Mouse (Mus musculus) yolk sac, embryonic 10.5 days (tissue): ENCODE results near the gene Mfsd4b3.
A peak's percentile ranks its signal among the peaks of the same experiment; 100 is the strongest.
"Not testable (repeated sequence)": the region's sequence is repeated elsewhere in the genome, so short reads cannot be mapped to it uniquely, and the experiment has no call there.

Source experiments
- DNase-seq: peaks from one replicate; pipeline ENCODE4 v3.0.0-alpha.2; 2017; ENCODE audit warnings: low spot score

The Mfsd4b3 gene

DNA sequence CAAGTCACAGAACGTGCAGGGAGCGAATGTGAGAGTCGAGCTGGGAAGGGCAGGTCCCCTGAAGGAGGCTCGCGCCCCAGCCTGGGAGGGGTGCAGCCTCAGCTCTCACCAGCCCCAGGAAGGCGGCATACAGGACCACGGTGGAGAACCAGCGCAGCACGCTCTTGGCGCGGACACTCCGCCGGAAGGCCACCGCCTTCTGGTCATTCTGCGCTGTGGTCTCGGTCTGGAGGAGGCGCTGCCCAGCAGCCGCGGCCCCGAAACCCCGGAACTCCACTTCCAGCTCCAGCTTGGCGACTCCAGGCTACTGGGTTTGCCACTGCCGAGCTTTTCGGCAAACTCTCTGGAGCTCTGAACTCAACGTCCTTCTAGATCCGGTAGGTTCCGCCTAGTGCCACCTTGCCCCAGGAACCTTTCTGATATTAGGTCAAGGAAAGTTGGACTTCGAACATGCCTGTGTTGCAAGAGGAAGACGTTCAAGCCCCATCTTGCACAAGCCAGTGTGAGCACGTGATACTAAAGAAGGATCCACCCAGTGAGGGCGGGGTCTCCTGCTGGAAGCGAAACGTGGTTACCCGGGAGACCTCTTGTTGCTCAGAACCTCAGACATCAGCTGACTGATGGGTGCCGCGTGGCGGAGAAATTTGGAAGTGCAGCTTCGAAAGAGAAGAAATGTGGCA lies at the start of gene Mfsd4b3:
Gene Mfsd4b3 (minus strand): TSS at position 393 of the 680 bp plus-strand sequence.
- peak; percentile 97 for DNase-seq

DNA sequence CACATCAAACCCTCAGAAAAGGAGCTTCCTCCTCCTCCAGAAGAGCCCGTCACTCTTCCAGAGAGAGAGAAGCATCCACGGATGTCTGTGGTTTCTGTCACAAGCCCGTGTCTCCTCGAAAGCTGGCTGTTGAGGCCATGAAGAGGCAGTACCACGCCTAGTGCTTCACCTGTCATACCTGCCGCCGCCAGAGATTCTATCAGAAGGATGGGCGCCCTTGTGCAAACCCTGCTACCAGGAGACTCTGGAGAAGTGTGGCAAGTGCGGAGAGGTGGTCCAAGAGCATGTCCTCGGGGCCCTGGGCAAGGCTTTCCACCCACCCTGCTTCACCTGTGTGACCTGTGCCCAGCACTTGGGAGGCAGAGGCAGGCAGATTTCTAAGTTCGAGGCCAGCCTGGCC lies 49.6 kb upstream of the Mfsd4b3 start:
- DNase-seq = no peak

DNA sequence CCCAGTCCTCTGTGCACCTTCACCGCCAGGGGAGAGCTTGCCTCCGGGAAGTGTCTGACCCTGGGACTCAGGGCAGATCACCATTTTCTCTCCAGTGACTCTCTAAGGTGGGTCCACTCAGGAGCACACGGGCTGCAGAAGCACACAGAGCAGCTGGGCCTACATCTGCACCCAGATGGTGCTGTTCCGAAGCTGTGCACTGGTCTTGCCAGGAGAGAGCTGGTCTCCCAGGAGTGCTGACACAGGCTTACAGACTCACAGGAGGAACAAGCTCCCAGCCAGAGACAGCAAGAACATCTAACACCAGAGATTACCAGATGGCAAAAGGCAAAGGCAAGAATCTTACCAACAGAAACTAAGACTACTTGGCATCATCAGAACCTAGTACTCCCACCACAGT lies 48.9 kb upstream of the Mfsd4b3 start:
- DNase-seq = not testable (repeated sequence)

DNA sequence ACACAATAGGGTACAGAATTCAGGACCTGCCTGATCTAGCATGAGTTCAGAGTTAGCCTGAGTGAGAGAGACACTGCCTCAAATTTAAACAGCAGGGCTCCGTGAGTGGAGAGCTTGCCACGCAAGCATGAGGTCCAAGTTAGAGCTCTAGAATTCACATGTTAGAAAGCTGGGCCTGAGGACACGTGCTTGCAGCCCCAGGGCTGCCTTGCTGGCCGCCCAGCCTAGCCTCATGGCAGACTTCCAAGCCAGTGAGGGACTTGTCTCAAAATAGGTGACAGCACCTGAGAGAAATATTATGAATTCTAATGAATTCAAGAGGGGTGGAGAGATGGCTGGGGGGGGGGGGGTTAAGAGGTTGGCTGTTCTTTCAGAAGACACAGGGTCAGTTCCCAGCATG lies 48.0 kb upstream of the Mfsd4b3 start:
- DNase-seq = no peak

DNA sequence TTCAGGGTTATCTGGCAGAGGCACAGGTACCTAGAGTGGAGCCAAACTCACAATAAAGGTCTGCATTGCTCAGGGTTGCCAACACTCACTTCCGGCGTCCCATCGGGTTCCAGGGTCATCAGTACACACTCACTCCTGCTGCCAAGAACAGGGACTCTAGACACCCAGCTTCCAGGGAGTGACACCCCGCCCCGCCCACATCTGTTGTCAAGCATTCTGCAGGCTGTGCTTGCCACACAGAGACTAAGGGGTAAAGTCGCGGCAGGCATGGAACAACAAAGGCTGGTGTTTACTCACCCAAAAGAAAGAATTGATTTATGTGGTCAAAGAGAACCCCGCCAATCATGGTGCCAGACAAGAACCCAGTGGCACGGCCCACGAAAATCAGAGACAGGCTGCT lies 47.0 kb upstream of the Mfsd4b3 start:
- no peak for DNase-seq

DNA sequence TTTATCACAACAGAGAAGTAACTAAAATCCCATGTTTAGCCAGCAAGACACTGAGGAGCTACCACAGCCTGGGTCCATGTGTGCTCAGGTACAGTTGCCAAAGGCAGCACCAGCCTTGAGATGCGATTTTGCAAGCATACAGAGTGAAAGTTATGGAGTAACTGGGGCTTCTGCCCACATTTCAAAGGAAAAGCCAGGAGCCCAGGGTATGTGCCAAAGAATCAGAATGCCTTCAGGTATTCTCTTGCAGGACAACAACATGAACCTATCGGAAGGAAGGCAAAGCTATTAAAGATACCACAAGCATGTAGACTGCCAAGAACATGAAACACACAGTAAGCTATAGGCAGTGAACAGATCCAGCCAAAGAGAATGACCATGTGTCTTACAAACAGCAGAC lies 40.8 kb upstream of the Mfsd4b3 start:
- no peak for DNase-seq

DNA sequence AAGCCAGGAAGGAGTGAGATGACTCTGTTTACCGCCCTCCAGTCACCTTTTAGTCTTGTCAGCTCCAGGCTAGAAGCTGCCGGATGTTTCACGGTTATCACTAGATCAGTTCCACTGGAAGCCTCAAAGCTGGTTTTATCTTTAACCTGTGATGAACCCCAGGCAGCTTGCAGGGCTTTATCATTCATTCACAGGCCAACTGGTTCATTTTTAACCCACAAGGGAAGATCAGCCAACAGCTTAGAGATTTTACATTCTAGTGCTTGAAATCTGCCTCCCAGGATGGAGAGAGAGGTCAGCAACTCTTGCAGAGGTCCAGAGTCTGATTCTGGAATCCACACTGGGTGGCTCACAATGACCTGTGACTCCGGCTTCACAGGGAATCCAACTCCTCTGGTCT lies 31.2 kb upstream of the Mfsd4b3 start:
- DNase-seq = peak; percentile 86

DNA sequence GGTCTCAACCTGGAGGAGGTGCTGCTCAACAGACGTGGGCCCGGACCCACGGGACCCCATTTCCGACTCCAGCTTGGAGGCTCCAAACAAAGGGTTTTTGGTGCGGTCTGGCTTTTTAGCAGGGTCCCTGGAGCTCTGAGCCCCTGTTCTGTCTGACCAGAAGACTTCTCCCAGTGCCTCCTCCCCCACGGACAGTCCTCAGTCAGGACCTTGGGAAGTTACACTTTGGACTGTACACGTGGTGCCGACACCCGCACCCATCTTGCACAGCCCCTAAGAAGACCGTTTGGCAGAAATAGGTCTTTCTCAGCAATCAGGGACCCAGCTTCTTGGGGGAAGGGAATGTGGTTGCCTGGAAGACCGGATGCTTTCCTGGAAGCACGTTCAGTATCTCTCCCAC lies 26.5 kb upstream of the Mfsd4b3 start, which contains the start of gene Mfsd4b5:
Gene Mfsd4b5 (minus strand): TSS at position 181 of the 400 bp plus-strand sequence.
- peak; percentile 85 for DNase-seq

DNA sequence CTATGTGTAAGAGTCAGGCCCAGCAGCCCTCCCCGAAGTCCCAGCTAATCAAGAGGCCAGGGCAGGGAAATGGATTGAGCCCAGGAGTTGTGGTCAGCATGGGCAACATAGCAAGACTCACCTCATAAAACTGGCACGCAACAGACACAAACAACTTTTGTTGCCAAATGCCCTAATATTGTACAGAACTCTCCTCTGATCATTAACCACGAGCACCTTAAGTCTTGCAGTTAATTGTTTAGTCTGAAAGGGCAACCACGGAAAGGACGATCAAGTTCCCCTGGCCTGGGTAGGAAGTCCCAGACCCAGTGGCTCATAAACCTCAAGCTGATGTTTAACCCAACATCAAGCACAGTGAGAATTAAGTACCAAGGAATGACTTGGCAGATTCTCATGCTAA lies 22.7 kb upstream of the Mfsd4b3 start:
- no peak for DNase-seq

DNA sequence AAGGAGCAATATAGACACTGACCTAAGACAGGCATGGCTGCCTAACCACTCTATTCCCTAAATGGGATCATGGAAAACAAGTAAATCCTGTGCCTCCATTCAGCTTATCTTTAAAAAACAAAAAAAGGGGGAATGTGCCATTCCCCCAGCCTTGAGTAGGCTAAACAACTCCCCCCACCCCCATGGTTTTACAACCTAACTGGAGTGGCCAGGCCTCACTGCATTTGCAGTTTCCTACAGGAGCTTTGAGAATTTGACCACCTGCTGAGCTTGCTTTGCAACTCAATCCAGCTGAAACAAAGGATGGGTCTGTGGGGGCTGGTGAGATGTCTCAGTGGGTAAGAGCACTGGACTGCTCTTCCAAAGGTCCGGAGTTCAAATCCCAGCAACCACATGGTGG lies 18.3 kb upstream of the Mfsd4b3 start:
- DNase-seq = no peak

DNA sequence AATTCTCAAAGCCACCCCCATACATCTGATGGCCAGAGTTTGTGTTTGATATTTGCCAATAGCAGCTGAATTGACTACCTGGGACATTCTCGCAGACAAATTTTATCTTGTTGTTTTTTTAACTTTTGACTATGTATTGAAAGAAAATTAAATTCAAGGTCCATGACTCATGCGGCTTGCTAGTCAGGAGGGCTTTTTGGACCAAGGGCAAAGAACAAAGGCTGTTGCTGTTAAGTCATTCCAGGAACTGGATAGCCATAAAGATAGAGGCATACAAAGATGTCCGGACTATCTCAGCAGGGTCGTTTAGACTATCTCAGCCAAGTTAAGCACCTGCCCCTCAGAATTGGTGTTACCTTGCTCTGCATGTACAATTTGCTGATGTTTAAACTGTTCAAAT lies 17.4 kb upstream of the Mfsd4b3 start:
- no peak for DNase-seq

DNA sequence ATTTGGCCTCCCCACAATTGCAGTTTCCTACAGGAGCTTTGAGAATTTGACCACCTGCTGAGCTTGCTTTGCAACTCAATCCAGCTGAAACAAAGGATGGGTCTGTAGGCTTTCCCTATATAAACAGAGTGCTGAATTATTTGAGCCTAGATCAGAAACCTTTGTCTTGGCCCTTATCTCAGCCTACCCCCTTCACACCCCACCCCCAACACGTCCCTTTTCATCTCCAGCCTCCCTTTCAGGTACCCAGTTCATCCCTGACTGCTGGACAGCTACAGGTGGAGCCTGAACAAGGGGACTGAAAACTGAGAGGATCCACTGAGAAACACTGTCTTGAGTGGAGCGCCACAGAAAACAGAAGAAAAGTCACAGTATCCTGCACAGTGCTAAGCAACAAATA lies 15.8 kb upstream of the Mfsd4b3 start:
- DNase-seq = no peak

DNA sequence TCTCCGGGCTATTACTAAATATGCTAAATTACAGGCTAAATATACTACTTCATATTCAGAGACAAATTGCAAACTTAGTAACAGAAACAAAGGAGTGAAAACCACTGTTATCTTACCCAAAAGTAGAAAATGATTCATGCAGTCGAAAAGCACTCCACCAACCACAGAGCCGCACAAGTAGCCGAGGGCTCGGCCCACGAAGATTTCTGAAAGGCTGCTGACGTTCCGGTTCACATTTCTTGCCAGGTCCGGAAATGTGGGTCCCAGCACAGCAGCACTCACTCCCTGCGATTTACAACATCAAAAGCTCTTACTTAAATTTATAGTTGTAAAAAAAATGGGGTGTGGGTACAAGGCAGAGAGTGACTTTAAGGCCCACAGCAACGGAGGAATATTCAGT lies 15.0 kb upstream of the Mfsd4b3 start:
- DNase-seq = no peak

DNA sequence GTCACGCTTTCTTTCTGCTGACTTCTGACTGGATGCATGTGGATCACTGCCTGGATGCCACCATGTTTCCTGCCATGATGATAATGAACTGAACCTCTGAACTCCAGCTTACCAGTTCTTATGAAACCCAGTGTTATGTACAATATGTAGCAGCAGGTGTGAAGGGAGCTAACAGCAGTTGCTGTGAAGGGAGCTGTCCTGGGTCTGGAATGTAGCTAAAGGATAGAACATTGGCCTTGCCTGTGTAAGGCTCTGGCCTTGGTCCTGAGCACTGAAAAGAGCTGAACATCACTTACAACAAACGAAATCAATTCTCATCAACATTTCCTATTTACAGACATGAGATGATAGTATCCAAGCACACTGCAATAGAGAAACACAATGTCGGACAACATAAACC lies 7.6 kb upstream of the Mfsd4b3 start:
- DNase-seq = no peak

DNA sequence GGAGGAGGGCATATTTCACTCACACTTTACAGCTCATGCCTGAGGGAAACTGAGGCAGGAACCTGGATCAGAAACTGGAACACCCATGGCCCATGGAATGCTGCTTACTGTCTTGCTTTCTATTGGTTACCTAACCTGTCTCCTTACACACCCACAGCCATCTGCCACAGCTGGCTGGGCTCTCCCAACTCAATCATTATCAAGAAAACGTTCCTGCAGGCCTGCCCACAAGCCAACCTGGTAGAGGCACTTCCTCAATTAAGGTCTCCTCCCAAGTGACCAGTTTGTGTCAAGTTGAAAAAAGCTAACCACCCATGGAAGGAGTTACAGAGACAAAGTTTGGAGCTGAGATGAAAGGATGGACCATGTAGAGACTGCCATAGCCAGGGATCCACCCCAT lies 2.0 kb upstream of the Mfsd4b3 start:
- no peak for DNase-seq

DNA sequence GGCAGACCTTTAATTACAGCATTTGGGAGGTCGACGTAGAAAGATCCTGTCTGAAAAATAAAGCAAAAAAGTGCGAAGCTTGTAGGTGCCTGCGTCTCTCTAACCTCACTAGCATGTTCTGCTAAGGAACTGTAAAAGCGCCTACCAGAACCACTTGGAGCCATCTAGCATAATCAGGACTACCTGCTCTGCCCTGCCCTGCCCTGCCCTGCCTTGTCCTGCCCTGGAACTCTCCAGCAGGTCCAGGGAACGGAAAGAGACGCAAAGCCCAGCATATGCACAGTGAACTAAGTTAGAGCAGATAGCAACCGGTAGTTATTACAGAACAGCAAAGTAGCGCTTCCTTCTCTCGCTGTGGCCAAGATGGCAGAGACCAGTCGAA lies 479 bp upstream of the Mfsd4b3 start:
- no peak for DNase-seq

DNA sequence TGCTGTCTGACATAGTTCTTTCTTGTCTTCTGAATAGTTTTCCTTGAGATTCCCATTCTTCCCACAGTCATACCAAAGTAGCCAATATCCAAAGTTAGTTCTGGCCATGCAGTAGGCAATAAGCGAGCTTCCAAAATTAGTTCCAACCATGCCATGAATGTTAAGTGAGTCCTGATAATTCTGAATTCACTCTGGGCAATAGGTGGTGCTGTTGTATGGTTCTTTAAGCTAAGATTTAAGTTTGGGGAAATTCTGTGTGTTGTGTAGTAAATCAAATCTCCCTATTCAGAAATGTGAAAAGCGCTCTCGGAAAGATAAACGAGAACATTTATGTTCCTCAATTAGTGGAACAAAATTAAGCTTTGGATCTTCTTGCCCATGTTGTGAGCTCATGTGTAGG lies 1.7 kb downstream of the Mfsd4b3 start:
- DNase-seq = no peak

DNA sequence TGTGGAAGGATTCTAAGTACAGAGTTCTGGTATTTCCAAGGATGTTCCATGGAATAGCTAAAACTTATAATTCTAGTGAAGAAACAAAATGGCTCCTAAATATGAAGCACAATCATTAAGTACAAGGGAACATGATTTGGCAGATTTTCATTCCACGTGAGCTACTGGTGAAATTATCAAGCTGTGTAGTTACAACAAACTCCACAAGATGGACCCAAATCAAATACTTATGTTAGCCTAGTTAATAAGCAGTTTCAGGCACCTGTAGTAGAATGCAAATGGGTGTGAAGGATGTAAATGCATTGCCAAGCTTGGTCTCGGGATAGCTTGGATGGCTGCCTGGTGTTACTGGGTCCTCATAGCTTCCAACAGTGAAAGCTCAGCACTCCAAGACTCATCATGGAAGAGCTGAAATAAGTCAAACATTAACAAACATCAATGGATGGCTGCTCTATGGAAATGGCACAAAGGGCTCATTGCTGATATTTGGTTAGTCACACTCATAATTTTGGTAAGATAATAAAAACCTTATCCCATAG lies 3.5 kb downstream of the Mfsd4b3 start:
- no peak for DNase-seq

DNA sequence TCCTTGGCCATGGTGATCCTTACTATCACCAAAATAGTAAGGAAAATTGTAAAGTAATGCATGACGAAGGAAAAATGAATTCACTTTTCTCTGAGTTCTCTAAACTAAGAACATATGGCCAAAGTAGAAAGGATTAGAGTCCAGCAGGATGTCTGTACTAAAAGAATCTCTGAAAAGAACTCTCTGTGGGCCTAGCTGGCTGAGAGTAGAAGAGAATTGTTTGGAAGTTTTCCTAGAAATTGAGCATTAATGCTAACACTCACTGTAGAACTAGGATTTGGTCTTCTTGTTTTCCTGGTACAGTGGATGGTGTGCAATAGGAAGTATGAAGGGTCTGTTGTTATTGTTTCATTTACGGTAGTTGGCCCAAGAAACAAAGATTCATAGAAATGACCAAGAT lies 4.8 kb downstream of the Mfsd4b3 start:
- DNase-seq = no peak

DNA sequence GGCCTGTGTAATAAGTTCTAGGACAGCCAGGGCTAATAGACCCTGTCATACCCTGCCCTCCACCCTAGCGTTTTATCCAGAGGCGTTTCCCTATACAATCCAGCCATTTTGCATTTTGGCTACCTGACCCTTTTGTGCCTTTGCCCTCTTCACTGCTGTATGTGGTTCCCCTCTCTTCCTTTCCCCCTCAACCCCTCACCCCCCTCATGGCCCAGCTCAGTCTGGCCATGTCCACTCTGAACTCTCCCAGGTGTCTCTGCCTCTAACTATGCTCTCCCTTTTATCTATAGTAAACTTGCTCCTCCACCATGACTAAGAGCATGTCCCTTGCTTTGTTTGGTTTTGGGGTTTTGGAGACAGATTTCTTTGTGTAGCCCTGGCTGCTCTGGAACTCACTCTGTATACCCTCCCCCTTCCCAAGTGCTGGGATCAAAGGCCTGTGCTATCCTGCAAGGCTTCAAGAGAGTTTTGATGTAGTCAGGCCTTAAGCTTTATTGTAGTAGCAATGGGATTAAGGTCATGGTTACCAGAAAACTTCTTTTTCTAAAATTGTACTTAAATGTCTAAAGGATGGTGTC lies 10.5 kb downstream of the Mfsd4b3 start:
- DNase-seq = no peak

DNA sequence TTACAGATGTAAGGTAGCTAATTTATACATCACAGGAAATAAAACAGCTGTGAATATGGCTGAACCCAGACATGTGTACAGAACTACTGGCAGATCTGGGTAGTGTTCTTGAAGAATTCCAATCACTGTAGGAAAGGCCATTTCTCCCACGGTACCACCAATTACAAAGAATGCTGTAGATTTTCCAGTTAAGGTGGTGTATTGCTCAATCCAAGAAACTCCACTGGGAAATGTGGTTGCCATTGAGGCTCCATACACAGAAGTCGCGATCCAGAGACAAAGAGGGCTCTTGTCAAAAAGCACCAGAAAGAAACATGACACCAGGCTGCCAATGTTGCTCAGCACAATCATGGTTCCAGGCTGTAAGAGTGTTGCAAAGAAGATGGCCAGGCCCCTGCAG lies 12.8 kb downstream of the Mfsd4b3 start:
- DNase-seq = not testable (repeated sequence)

DNA sequence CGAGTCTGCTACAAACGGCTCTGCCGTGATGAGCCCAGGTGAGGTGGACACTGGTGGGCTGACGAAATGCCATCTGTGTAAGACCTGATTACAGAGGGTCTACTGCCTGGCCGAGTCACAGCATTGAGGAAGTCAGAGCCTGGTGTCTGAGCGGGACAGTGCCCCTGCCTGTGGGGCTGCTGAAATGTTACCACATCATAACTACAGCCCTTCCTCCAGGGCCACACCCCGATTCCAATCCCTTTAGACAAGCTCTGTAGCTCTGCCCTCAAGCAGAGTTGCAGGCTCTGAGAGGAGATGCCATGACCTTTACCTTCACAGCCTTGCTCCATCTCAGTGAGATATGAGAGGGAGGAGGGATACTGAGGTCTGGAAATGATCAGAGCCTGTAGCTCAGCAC lies 23.4 kb downstream of the Mfsd4b3 start:
- no peak for DNase-seq

DNA sequence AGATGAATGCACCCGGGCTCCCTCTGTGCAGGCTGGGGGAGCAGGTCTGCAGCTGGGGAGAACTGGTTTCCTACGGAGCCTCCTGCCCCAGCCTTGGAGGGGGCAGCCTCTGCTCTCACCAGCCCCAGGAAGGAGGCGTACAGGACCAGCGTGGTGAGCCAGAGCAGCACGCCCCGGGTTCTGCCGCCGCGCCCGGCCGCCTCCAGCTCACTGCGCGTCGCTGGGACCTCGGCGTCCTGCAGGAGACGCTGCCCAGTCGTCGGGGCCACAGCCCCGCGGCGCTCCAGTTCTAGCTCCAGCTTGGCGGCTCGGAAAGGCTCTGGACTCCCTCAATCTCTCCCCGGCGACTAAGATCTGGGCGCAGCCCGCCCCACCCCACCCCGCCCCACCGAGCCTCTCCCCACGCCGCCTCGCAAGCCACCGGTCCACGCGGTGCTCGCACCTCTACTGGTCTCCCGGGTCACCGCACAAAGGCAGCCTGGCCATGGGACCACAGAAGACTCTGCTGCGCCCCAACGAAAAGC lies 33.3 kb downstream of the Mfsd4b3 start, which contains the start of gene Mfsd4b2:
Gene Mfsd4b2 (minus strand): TSS at position 308 of the 524 bp plus-strand sequence.
- DNase-seq = peak; percentile 46

DNA sequence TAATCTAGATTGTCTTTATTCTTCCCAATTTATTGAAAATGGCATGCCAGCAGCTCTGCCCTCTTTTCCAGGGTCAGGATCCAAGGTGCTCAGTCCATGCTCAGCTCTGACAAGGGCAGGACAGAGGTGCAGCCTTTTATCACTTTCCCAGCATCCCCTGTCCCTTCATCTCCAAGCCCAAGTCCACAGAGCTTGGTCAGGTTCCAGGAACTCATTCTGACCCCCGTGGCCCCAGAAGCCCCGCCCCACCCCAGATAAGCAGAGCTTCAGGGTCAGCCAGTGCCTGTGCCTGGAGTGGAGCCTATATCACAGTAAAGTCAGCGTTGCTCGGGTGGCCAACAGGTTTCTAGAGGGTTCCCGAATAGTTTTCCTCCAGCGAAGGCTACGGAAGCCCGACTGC lies 35.4 kb downstream of the Mfsd4b3 start:
- DNase-seq = peak; percentile 86
